ENCODE assay signal across 17 mouse cellular contexts in genomic region chr4:41074461-41074860, GRCm38 (mm10). TPM values are rescaled to one million over a fixed set of nuclear protein-coding genes. Genes with fewer than 3 reads are reported as not detected.
"Had no signal": no experiment of that assay in that cellular context is flagged by ENCODE, and none has a peak within 500 bp of the region (broad histone marks: within the 10 kb centered on the region; RNA-seq: fewer than 3 reads in every experiment).

No protein-coding gene starts in this region.

- DNase-seq: gastrocnemius, adult 2 months; gastrocnemius, postnatal 10 days; gastrocnemius, postnatal 25 days; heart, adult 2 months; heart, postnatal 14 days; heart, postnatal 36 days; kidney, adult 18-20 months; kidney, adult 9 months; kidney, postnatal 25 days; kidney, postnatal 4 days had no signal

RNA-seq across cellular contexts. Expression of gene Aqp3, which starts 23.5 kb away (rescaled TPM):
- total RNA-seq: gastrocnemius, adult 2 months; gastrocnemius, postnatal 10 days; gastrocnemius, postnatal 25 days; granulocyte monocyte progenitor cell, adult 5-6 weeks; heart, adult 2 months; heart, postnatal 36 days; layer of hippocampus, adult 2 months; layer of hippocampus, postnatal 25 days; left cerebral cortex, adult 2 months; left cerebral cortex, postnatal 14 days; left cerebral cortex, postnatal 36 days; liver, adult 2 months had no signal

RNA-seq across cellular contexts. Expression of gene Aqp7, which starts 26.5 kb away (rescaled TPM):
- total RNA-seq: granulocyte monocyte progenitor cell, adult 5-6 weeks; layer of hippocampus, postnatal 25 days; left cerebral cortex, adult 2 months; left cerebral cortex, postnatal 14 days; left cerebral cortex, postnatal 36 days had no signal
